Mouse (Mus musculus) gastrocnemius, postnatal 10 days (tissue): ENCODE data around the gene Nsfl1c. TPM values are rescaled to one million over a fixed set of nuclear protein-coding genes. Genes with fewer than 3 reads are reported as not detected.

Experiments
- DNase-seq: peaks from one replicate; pipeline ENCODE4 v3.0.0; 2021; ENCODE audit warnings: mixed read lengths
- total RNA-seq, 2 experiments: library from RNA; stranded (reverse); gene quantifications; 2 replicates each; pipeline ENCODE4 v1.2.3; 2021

The Nsfl1c gene
- total RNA-seq, 2 experiments from 2014 or later, result 103 to 119 TPM

DNA sequence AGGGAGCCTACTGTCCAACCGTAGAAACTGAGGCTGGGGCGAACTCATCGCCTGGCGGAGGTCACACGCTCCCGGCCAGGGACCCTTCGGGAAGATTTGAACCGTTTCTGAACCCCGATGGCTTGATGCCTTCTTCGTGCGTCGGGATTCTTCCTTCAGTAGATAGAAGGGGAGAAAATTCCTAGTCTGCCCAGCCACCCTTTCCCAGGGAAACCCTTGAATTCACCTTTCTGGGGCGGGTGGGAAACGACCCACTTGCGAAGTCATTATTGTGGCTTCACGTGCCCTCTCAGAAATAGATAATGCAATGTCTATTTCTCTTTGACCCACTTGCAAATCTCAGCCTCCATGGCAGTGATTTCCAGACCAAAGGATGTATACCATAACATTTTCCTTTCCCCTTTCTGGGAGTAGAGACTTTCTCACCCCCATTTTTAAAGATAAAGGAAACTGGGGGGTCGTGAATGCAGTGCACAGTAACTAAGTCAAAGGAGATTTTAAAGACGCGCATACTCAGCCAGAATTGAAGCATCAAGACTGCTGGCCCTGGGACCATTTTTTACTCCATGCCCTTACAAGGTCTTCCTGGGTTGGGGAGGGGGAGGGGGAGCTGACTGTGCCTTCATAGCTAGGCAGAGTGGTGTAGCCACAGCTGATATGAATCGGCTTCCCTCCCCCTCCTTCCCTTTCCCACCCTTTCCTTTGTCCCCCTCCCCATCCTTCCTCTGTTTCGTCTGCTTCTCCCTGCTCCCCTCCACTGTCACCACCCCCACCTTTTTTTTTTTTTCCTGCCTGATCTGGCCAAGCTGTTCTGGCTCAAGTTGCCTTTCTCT is 49.3 kb downstream of the Nsfl1c start:
- peak; percentile 31 for DNase-seq

DNA sequence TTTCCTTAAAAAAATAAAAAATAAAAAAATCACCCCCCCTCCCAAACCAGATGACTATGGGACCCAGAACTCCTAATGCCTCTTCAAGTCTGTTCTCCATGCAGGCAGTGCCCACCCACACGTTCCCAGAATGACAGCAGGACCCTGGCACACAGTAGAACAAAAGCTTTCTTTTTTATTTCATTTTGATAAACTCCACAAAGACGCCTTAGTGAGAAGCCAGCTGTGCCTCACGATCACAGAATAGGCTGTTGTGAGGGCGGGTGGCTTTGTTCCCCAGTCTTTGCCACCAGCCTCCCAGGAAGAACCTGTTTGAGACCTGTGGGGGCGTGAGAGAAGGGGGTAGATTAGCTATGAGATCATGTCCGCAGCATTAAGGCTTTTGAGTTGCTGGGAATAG is 50.7 kb downstream of the Nsfl1c start:
- no peak for DNase-seq

- no peak for DNase-seq
These were observed 52.6 kb downstream of the Nsfl1c start for GRCm38 (mm10) chr2:151546571-151546970.

- no peak for DNase-seq
These were observed 55.7 kb downstream of the Nsfl1c start for GRCm38 (mm10) chr2:151549615-151550121.

Other genes starting within 250 kb of the Nsfl1c start
- gene 4921509C19Rik, start 18.0 kb upstream of the Nsfl1c start, total RNA-seq, result not detected
- gene Fkbp1a, start 48.3 kb downstream of the Nsfl1c start, total RNA-seq, result 100 to 1,000 TPM; 238 to 248 TPM
- 1 to 10 TPM in 1 of 2 experiments, under 1 TPM in 1; 0.66 to 1.5 TPM for gene Sdcbp2, start 78.4 kb downstream of the Nsfl1c start, total RNA-seq
- 1 to 10 TPM; 6.4 to 8.2 TPM for gene Snph, start 138.4 kb downstream of the Nsfl1c start, total RNA-seq
- gene Rad21l, start 174.4 kb downstream of the Nsfl1c start, total RNA-seq, result not detected
- under 1 TPM; 0.61 to 0.99 TPM for gene Tmem74b, start 207.8 kb downstream of the Nsfl1c start, total RNA-seq